8 mouse cellular contexts compared by ENCODE assay signal in genomic region chr15:88751564-88752402, GRCm38 (mm10). TPM values are rescaled to one million over a fixed set of nuclear protein-coding genes. Genes with fewer than 3 reads are reported as not detected.
A peak's percentile ranks its signal among the peaks of the same experiment; 100 is the strongest.
DNase-seq lines count a peak whose midpoint lies in the region; ATAC-seq lines count a peak whose summit lies in the region.

Gene Zbed4 (plus strand): TSS chr15:88751660.

- H3K4me1 ChIP-seq in forebrain, embryonic 12.5 days = peaks cover 22% of the 10 kb centered on the region
- H3K4me1 ChIP-seq in hindbrain, embryonic 11.5 days (replicated peaks; ENCODE audit: control insufficient read depth, insufficient read depth, low read length) = peaks cover 4% of the 10 kb centered on the region; the same call in 1 of the 2 replicates
- peaks cover 12% of the 10 kb centered on the region for H3K4me1 ChIP-seq in limb, embryonic 12.5 days (replicated peaks)
- peaks cover 4% of the 10 kb centered on the region; the same call in 1 of the 2 replicates for H3K4me1 ChIP-seq in midbrain, embryonic 11.5 days (ENCODE audit: control insufficient read depth, insufficient read depth, low read length)

- no peaks in the 10 kb centered on the region for H3K9me3 ChIP-seq in forebrain, embryonic 12.5 days
- no peaks in the 10 kb centered on the region for H3K9me3 ChIP-seq in hindbrain, embryonic 11.5 days (ENCODE audit: control insufficient read depth, low read length)
- H3K9me3 ChIP-seq in limb, embryonic 12.5 days = no peaks in the 10 kb centered on the region
- H3K9me3 ChIP-seq in midbrain, embryonic 11.5 days (ENCODE audit: control insufficient read depth, low read length) = no peaks in the 10 kb centered on the region

- H3K9ac ChIP-seq in forebrain, embryonic 12.5 days = peak within 1 kb of the TSS; percentile 94
- peak within 1 kb of the TSS; percentile 95 for H3K9ac ChIP-seq in hindbrain, embryonic 11.5 days (ENCODE audit: low read depth, low read length)
- H3K9ac ChIP-seq in limb, embryonic 12.5 days (replicated peaks) = peak within 1 kb of the TSS; percentile 84
- H3K9ac ChIP-seq in midbrain, embryonic 11.5 days (ENCODE audit: low read length) = peak within 1 kb of the TSS; percentile 93

- peak within 1 kb of the TSS; percentile 81 for H3K4me2 ChIP-seq in forebrain, embryonic 12.5 days
- peak within 1 kb of the TSS; percentile 74 for H3K4me2 ChIP-seq in hindbrain, embryonic 11.5 days (replicated peaks; ENCODE audit: low read depth, low read length)
- peak within 1 kb of the TSS; percentile 81 for H3K4me2 ChIP-seq in limb, embryonic 12.5 days
- H3K4me2 ChIP-seq in midbrain, embryonic 11.5 days = peak within 1 kb of the TSS; percentile 77

- peaks cover 13% of the 10 kb centered on the region for H3K36me3 ChIP-seq in forebrain, embryonic 12.5 days (replicated peaks)
- 0 out of 2 replicates have a peak, but pooled peaks cover 3% of the 10 kb centered on the region for H3K36me3 ChIP-seq in hindbrain, embryonic 11.5 days (ENCODE audit: control insufficient read depth, insufficient read depth, low read length)
- peaks cover 14% of the 10 kb centered on the region; the same call in 1 of the 2 replicates for H3K36me3 ChIP-seq in limb, embryonic 12.5 days
- H3K36me3 ChIP-seq in midbrain, embryonic 11.5 days (ENCODE audit: control insufficient read depth, insufficient read depth, low read length) = peaks cover 4% of the 10 kb centered on the region

- H3K4me3 ChIP-seq in forebrain, embryonic 12.5 days (replicated peaks) = peak within 1 kb of the TSS; percentile 97
- peak within 1 kb of the TSS; percentile 86 for H3K4me3 ChIP-seq in hindbrain, embryonic 11.5 days (ENCODE audit: low read depth, low read length)
- H3K4me3 ChIP-seq in limb, embryonic 12.5 days (replicated peaks) = peak within 1 kb of the TSS; percentile 92
- H3K4me3 ChIP-seq in midbrain, embryonic 11.5 days (ENCODE audit: low read depth, low read length) = peak within 1 kb of the TSS; percentile 94

- under 1% methylated on average over 103 of the region's 119 CpGs for WGBS in forebrain, embryonic 12.5 days
- WGBS in hindbrain, embryonic 11.5 days = under 1% methylated on average over 60 of the region's 119 CpGs
- under 1% methylated on average over 91 of the region's 119 CpGs for WGBS in limb, embryonic 12.5 days
- WGBS in midbrain, embryonic 11.5 days = under 1% methylated on average over 58 of the region's 119 CpGs

- peak within 1 kb of the TSS; percentile 95 for H3K27ac ChIP-seq in forebrain, embryonic 12.5 days
- H3K27ac ChIP-seq in hindbrain, embryonic 11.5 days (ENCODE audit: low read depth, low read length) = peak within 1 kb of the TSS; percentile 92
- peak within 1 kb of the TSS; percentile 89 for H3K27ac ChIP-seq in limb, embryonic 12.5 days
- peak within 1 kb of the TSS; percentile 87 for H3K27ac ChIP-seq in midbrain, embryonic 11.5 days (ENCODE audit: low read depth, low read length)

- no peaks in the 10 kb centered on the region for H3K27me3 ChIP-seq in forebrain, embryonic 12.5 days
- H3K27me3 ChIP-seq in hindbrain, embryonic 11.5 days (ENCODE audit: control insufficient read depth, insufficient read depth, low read length) = no peaks in the 10 kb centered on the region
- no peaks in the 10 kb centered on the region for H3K27me3 ChIP-seq in limb, embryonic 12.5 days
- H3K27me3 ChIP-seq in midbrain, embryonic 11.5 days (ENCODE audit: control insufficient read depth, insufficient read depth, low read length) = no peaks in the 10 kb centered on the region

- peak; percentile 63 for DNase-seq in adrenal gland, postnatal 10 days
- DNase-seq in adrenal gland, adult 8-10 months = no peak
- DNase-seq in hindbrain, embryonic 11.5 days (ENCODE audit: low spot score) = peak; percentile 75
- DNase-seq in midbrain, embryonic 11.5 days (ENCODE audit: low spot score, missing footprints) = peak; percentile 97
- DNase-seq in spleen, postnatal 10 days (ENCODE audit: low spot score in 2 of 2) = peak; percentile 66 to 73

- ATAC-seq in activated CD4-positive, CD25-positive, alpha-beta regulatory T cell, adult 4 months = peak; percentile 30
- peak; percentile 57 for ATAC-seq in forebrain, embryonic 12.5 days (ENCODE audit: low FRiP score)
- ATAC-seq in hindbrain, embryonic 11.5 days (ENCODE audit: low FRiP score) = peak; percentile 84
- ATAC-seq in limb, embryonic 12.5 days (ENCODE audit: insufficient number of reproducible peaks, insufficient read depth, low FRiP score, low TSS enrichment, low read depth) = peak; percentile 71
- peak; percentile 8; the same call in 1 of the 2 replicates for ATAC-seq in midbrain, embryonic 11.5 days (ENCODE audit: low FRiP score)

RNA-seq across cellular contexts. Expression of gene Zbed4, which starts in this region (rescaled TPM):
- 10 to 100 TPM; 10.8 to 11.1 TPM for total RNA-seq in adrenal gland, postnatal 10 days (2021)
- 1 to 10 TPM; 8.5 to 9.8 (median 9.3) TPM for total RNA-seq in adrenal gland, adult 8-10 months (2022)
- polyA plus RNA-seq in activated CD4-positive, CD25-positive, alpha-beta regulatory T cell, adult 4 months (2017; shearing (Covaris generic)) = 1 to 10 TPM; 6.3 to 7.2 TPM
- 43.6 and 47.1 TPM in 2 replicates for polyA plus RNA-seq in forebrain, embryonic 12.5 days (2016; fragmentation: Nextera tagmentation; extraction: Ambion mirVana)
- 38.2 and 43.1 TPM in 2 replicates for polyA plus RNA-seq in hindbrain, embryonic 11.5 days (2014; fragmentation: Nextera tagmentation; extraction: Ambion mirVana)
- 25.0 and 26.3 TPM in 2 replicates for polyA plus RNA-seq in limb, embryonic 12.5 days (2016; fragmentation: Nextera tagmentation; extraction: Ambion mirVana)
- polyA plus RNA-seq in midbrain, embryonic 11.5 days (2014; fragmentation: Nextera tagmentation; extraction: Ambion mirVana) = 42.5 and 45.6 TPM in 2 replicates

Comparison
In these comparisons a context has a peak if more than half of its experiments do, and no peak if none do; other contexts are left out.
1. ATAC-seq: peak in every context shown above with its lines; median percentile 84 in hindbrain, embryonic 11.5 days; 71 in limb, embryonic 12.5 days; 57 in forebrain, embryonic 12.5 days; 30 in activated CD4-positive, CD25-positive, alpha-beta regulatory T cell, adult 4 months; 8 in midbrain, embryonic 11.5 days.